8 mouse cellular contexts compared by ENCODE assay signal in genomic region chr2:69613237-69613636, GRCm38 (mm10). TPM values are rescaled to one million over a fixed set of nuclear protein-coding genes. Genes with fewer than 3 reads are reported as not detected.
A peak's percentile ranks its signal among the peaks of the same experiment; 100 is the strongest.
DNase-seq lines count a peak whose midpoint lies in the region.

No protein-coding gene starts in this region.

- DNase-seq in adrenal gland, postnatal 10 days, result peak; percentile 14
- DNase-seq in adrenal gland, adult 18-20 months (ENCODE audit: low spot score in 2 of 2), result no peak
- DNase-seq in 3134 (ENCODE audit: extremely low read depth, insufficient read length, low spot score), result peak; percentile 33
- DNase-seq in c-Kit-negative CD71-positive TER-119-positive erythroid progenitor cells, embryonic 14.5 days (ENCODE audit: low read depth, low spot score), result peak; percentile 42
- peak; percentile 41 for DNase-seq in kidney, postnatal 14 days
- no peak for DNase-seq in layer of hippocampus, postnatal 25 days (ENCODE audit: extremely low spot score in 1 of 2, low spot score in 1 of 2)
- no peak for DNase-seq in heart, postnatal 36 days
- no peak for DNase-seq in ovary, postnatal 10 days (ENCODE audit: low spot score)

- intact Hi-C loops in heart, postnatal 36 days (cut with DNase I), result no loop called here

RNA-seq across cellular contexts. Expression of gene Lrp2, which starts 27.4 kb away (rescaled TPM):
- total RNA-seq in adrenal gland, postnatal 10 days (2021), result 1 to 10 TPM in 1 of 2 experiments, under 1 TPM in 1; 0.75 to 1.1 TPM
- total RNA-seq in adrenal gland, adult 18-20 months (2021), result 1 to 10 TPM in 1 of 2 experiments, under 1 TPM in 1; 0.45 to 1.2 TPM
- under 1 TPM; 0.37 to 0.68 TPM for total RNA-seq in layer of hippocampus, postnatal 25 days (2021)
- total RNA-seq in heart, postnatal 36 days (2021), result 1 to 10 TPM in 1 of 2 experiments, under 1 TPM in 1; 0.89 to 1.7 TPM

RNA-seq across cellular contexts. Expression of gene Bbs5, which starts 33.7 kb away (rescaled TPM):
- total RNA-seq in adrenal gland, postnatal 10 days (2021), result 1 to 10 TPM; 7.4 to 7.7 TPM
- total RNA-seq in adrenal gland, adult 18-20 months (2021), result 1 to 10 TPM; 6.5 to 9.2 TPM
- total RNA-seq in layer of hippocampus, postnatal 25 days (2021), result 10 to 100 TPM; 19.1 to 31.3 TPM
- total RNA-seq in heart, postnatal 36 days (2021), result 1 to 10 TPM; 4.7 to 5.3 TPM

RNA-seq across cellular contexts. Expression of gene Klhl41, which starts 56.7 kb away (rescaled TPM):
- 10 to 100 TPM; 14.7 to 51.9 TPM for total RNA-seq in adrenal gland, postnatal 10 days (2021)
- 1 to 10 TPM in 1 of 2 experiments, under 1 TPM in 1; 0.40 to 1.0 TPM for total RNA-seq in adrenal gland, adult 18-20 months (2021)
- total RNA-seq in layer of hippocampus, postnatal 25 days (2021), result under 1 TPM; 0.57 to 0.66 TPM
- 10 to 100 TPM; 66.9 to 77.0 TPM for total RNA-seq in heart, postnatal 36 days (2021)

Comparison
In these comparisons a context has a peak if more than half of its experiments do, and no peak if none do; other contexts are left out.
1. DNase-seq: peak in adrenal gland, postnatal 10 days (single experiment), 3134 (single experiment), c-Kit-negative CD71-positive TER-119-positive erythroid progenitor cells, embryonic 14.5 days (single experiment) and kidney, postnatal 14 days (single experiment); none in adrenal gland, adult 18-20 months (0 of 2), layer of hippocampus, postnatal 25 days (0 of 2), heart, postnatal 36 days (0 of 2) and ovary, postnatal 10 days (single experiment).
2. RNA of gene Klhl41, which starts 56.7 kb away (total RNA-seq): 66.9 to 77.0 TPM in heart, postnatal 36 days and 14.7 to 51.9 TPM in adrenal gland, postnatal 10 days; 0.40 to 1.0 TPM in adrenal gland, adult 18-20 months and 0.57 to 0.66 TPM in layer of hippocampus, postnatal 25 days; every median in the first group is over 4 times any median in the second.